Mouse (Mus musculus): ENCODE results near the gene Daglb. TPM values are rescaled to one million over a fixed set of nuclear protein-coding genes. Genes with fewer than 3 reads are reported as not detected.

Daglb gene
- polyA plus RNA-seq, 1 experiment from 2014 or later = 9.2 TPM

DNA sequence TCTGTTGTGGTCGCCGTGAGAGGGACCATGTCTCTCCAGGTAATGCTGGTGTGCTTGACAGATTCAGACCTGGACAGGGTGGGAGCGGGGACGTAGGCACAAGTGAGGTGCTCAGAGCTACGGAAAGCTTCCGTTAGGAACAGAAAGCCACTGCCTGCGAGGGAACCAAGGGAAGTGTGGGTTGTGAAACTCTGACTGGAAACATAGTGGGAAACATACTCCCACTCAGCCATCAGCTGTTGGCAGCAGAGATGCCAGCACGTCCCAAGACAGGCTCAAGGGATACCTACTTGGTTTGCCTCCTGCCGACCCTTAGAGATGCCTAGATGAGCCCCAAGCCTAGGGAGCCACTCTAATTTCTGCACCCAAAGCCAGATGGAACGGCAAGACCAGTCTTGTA, 22.8 kb downstream of the Daglb start:
- Histone ChIP-seq H3K36me3 (ENCODE audit: insufficient read depth) (peaks cover 30% of the 10 kb centered on the region; the same call in 1 of the 2 replicates), H3K4me2 (no peak overlapping the region)
- WGBS = 85% methylated on average over 10 of the region's 10 CpGs

DNA sequence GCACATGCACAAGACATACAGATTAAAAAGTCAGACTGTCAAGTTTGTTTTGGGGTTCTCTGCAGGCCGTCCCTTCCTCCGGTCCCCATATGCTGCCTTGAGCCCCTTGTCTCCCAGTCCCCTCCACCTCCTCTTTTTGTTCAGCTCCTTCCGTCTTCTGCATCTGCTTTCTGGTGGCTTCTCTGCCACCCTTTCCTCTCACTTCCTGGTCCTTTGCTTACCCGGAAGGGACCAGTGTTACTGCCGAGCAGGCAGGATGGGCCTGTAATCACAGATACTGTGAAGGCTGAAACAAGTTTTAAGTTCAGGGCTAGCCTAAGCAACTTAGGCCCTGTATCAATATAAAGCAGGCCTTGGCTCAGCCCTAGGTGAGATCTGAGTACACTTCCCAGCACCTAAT, 23.6 kb downstream of the Daglb start:
- Histone ChIP-seq H3K9me3 (ENCODE audit: low read depth, low read length) (no peaks in the 10 kb centered on the region), H3K4me1 (ENCODE audit: insufficient read depth) (no peaks in the 10 kb centered on the region), H3K27ac (ENCODE audit: low read depth) (no peak overlapping the region), H3K4me2 (no peak overlapping the region), H3K36me3 (ENCODE audit: insufficient read depth) (peaks cover 24% of the 10 kb centered on the region; the same call in 1 of the 2 replicates), H3K27me3 (ENCODE audit: insufficient read depth, low read length) (no peaks in the 10 kb centered on the region), H3K4me3 (ENCODE audit: low read depth, low read length) (no peak overlapping the region), H3K9ac (no peak overlapping the region)
- 89% methylated on average over 5 of the region's 5 CpGs for WGBS
- ATAC-seq (ENCODE audit: insufficient read depth) (no peak), DNase-seq (no peak)
- TF ChIP-seq CTCF (IDR thresholded peaks at IDR 0.05; ENCODE audit: low read depth) = no peak

More for the DNA sequence above, 22.8 kb downstream of the Daglb start:
- no peak for TF ChIP-seq CTCF (IDR thresholded peaks at IDR 0.05; ENCODE audit: low read depth)
- Histone ChIP-seq H3K9me3 (ENCODE audit: low read depth, low read length) (no peaks in the 10 kb centered on the region), H3K4me3 (ENCODE audit: low read depth, low read length) (no peak overlapping the region), H3K27ac (ENCODE audit: low read depth) (no peak overlapping the region), H3K4me1 (ENCODE audit: insufficient read depth) (no peaks in the 10 kb centered on the region), H3K9ac (no peak overlapping the region), H3K27me3 (ENCODE audit: insufficient read depth, low read length) (no peaks in the 10 kb centered on the region)
- ATAC-seq (ENCODE audit: insufficient read depth) (no peak), DNase-seq (no peak)

DNA sequence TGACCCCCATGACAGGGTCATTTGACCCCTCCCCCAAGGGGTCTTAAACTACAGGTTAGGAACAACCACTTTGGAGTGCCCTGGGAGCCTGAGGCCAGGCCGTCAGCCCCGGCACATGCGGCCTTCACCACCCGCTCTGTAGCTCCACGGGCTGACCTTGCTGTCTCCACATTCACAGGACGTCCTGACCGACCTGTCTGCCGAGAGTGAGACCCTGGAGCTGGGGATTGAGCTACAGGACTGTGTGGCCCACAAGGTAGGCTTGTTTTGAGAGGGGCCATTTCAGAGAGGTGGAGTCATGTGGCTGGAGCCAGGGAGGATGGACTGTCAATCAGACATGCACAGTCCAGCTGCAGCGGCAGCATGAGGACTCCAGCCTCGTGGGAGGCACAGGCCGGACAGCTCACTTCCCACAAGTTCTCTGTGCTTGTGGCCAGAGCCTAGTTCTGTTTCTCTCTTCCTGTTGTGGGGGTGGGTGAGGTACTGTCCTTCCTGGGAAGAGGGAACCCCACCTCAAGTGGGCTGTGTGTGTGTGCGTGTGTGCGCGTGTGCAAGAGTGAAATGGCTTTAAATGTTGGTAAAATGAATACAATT, 25.5 kb downstream of the Daglb start:
- Histone ChIP-seq H3K4me1 (ENCODE audit: insufficient read depth) (no peaks in the 10 kb centered on the region), H3K27ac (ENCODE audit: low read depth) (no peak overlapping the region), H3K36me3 (ENCODE audit: insufficient read depth) (peaks cover 18% of the 10 kb centered on the region; the same call in 1 of the 2 replicates), H3K27me3 (ENCODE audit: insufficient read depth, low read length) (no peaks in the 10 kb centered on the region), H3K9ac (no peak overlapping the region), H3K9me3 (ENCODE audit: low read depth, low read length) (no peaks in the 10 kb centered on the region), H3K4me3 (ENCODE audit: low read depth, low read length) (no peak overlapping the region), H3K4me2 (no peak overlapping the region)
- DNase-seq (no peak), ATAC-seq (ENCODE audit: insufficient read depth) (no peak)
- no peak for TF ChIP-seq CTCF (IDR thresholded peaks at IDR 0.05; ENCODE audit: low read depth)
- 79% methylated on average over 14 of the region's 14 CpGs for WGBS

DNA sequence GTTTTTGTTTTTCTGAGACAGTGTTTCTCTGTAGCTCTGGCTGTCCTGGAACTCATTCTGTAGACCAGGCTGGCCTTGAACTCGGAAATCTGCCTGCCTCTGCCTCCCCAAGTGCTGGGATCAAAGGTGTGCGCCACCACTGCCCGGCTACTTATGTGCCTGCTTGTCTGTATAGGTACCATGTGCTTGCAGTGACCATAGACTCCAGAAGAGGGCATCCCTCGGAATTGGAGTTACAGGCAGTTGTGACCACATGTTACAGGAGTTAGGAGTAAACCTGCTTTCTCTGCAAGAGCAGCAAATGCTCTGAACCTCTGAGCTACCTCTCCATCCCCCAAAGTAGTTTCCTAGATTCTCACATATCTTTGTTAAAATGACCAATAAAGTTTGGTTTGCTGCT, 27.4 kb downstream of the Daglb start:
- WGBS = 91% methylated on average over 4 of the region's 4 CpGs
- no peak for DNase-seq
- no peak for ATAC-seq (ENCODE audit: insufficient read depth)

DNA sequence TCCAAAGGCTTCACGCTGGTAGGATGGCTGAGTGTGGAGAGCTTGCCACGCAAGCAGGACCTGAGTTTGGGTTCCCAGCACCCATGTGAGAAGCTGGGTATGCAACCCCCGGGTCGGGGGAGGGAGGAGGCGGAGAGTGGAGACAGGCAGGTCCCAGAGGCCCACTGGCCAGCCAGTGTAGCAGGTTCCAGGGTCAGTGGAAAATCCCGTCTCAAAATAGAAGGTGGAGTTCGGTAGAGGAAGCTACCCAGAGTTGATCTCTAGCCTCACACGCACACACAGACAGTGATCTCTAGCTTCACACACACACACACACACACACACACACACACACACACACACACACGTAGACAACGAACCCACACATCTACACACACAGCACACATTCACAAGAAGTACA, 28.8 kb downstream of the Daglb start:
- Histone ChIP-seq H3K27me3 (ENCODE audit: insufficient read depth, low read length) (no peaks in the 10 kb centered on the region), H3K4me2 (no peak overlapping the region), H3K4me1 (ENCODE audit: insufficient read depth) (no peaks in the 10 kb centered on the region), H3K27ac (ENCODE audit: low read depth) (no peak overlapping the region), H3K9ac (no peak overlapping the region), H3K4me3 (ENCODE audit: low read depth, low read length) (no peak overlapping the region), H3K9me3 (ENCODE audit: low read depth, low read length) (no peaks in the 10 kb centered on the region), H3K36me3 (ENCODE audit: insufficient read depth) (peaks cover 8% of the 10 kb centered on the region; the same call in 1 of the 2 replicates)
- DNase-seq (no peak), ATAC-seq (ENCODE audit: insufficient read depth) (no peak)
- 86% methylated on average over 10 of the region's 10 CpGs for WGBS
- TF ChIP-seq CTCF (IDR thresholded peaks at IDR 0.05; ENCODE audit: low read depth) = no peak

More for the DNA sequence above, 27.4 kb downstream of the Daglb start:
- H3K9me3 ChIP-seq (ENCODE audit: low read depth, low read length) = no peaks in the 10 kb centered on the region
- no peak overlapping the region for H3K4me3 ChIP-seq (ENCODE audit: low read depth, low read length)
- TF ChIP-seq CTCF (IDR thresholded peaks at IDR 0.05; ENCODE audit: low read depth) = no peak
- peaks cover 16% of the 10 kb centered on the region; the same call in 1 of the 2 replicates for H3K36me3 ChIP-seq (ENCODE audit: insufficient read depth)
- H3K9ac ChIP-seq = no peak overlapping the region
- H3K4me2 ChIP-seq = no peak overlapping the region
- no peak overlapping the region for H3K27ac ChIP-seq (ENCODE audit: low read depth)
- H3K27me3 ChIP-seq (ENCODE audit: insufficient read depth, low read length) = no peaks in the 10 kb centered on the region
- H3K4me1 ChIP-seq (ENCODE audit: insufficient read depth) = no peaks in the 10 kb centered on the region

DNA sequence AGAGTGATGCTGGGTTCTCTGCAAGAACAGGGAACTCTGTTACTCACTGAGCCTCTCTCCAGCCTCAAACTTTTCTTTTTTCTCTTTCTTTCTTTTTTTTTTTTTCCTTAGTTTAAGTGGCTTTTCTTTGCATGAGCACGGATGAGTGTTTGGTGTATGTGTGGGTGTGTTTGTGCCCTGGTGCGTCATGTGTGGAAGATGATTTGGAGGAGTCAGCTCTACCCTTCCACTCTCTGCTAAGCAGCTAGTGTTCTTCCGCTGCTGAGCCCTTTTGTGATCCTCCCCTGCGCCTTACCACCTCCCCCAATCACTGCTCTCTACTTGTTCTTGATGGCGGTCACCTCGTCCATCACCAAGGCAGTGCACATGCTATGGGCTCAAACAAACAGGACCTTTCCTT, 31.3 kb downstream of the Daglb start:
- TF ChIP-seq CTCF (IDR thresholded peaks at IDR 0.05; ENCODE audit: low read depth) = no peak
- DNase-seq = no peak
- H3K27ac ChIP-seq (ENCODE audit: low read depth) = no peak overlapping the region
- no peaks in the 10 kb centered on the region for H3K4me1 ChIP-seq (ENCODE audit: insufficient read depth)
- H3K4me2 ChIP-seq = no peak overlapping the region
- no peak for ATAC-seq (ENCODE audit: insufficient read depth)
- H3K36me3 ChIP-seq (ENCODE audit: insufficient read depth) = peaks cover 5% of the 10 kb centered on the region; the same call in 1 of the 2 replicates
- H3K27me3 ChIP-seq (ENCODE audit: insufficient read depth, low read length) = no peaks in the 10 kb centered on the region
- no peaks in the 10 kb centered on the region for H3K9me3 ChIP-seq (ENCODE audit: low read depth, low read length)
- 82% methylated on average over 6 of the region's 6 CpGs for WGBS
- H3K9ac ChIP-seq = no peak overlapping the region
- no peak overlapping the region for H3K4me3 ChIP-seq (ENCODE audit: low read depth, low read length)

DNA sequence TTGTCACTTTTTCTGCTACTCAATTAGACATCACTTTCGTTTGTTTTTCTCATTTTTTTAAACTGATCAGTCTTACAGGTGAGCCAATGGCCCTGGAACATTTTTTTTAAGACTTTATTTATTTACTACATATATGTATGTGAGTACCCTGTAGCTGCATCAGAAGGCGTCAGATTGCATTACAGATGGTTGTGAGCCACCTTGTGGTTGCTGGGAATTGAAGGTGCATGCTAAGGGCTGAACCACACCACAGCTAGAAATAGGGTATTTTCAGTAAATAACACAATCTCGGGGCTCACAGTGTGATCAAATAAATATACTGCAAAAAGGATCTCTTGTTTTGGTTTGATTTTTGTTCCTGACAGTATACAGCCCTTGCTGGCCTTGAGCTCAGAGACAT, 33.1 kb downstream of the Daglb start:
- ATAC-seq (ENCODE audit: insufficient read depth) = no peak
- H3K9me3 ChIP-seq (ENCODE audit: low read depth, low read length) = no peaks in the 10 kb centered on the region
- H3K4me3 ChIP-seq (ENCODE audit: low read depth, low read length) = no peak overlapping the region
- no peaks in the 10 kb centered on the region for H3K4me1 ChIP-seq (ENCODE audit: insufficient read depth)
- no peak overlapping the region for H3K9ac ChIP-seq
- no peak overlapping the region for H3K4me2 ChIP-seq
- H3K27ac ChIP-seq (ENCODE audit: low read depth) = no peak overlapping the region
- H3K36me3 ChIP-seq (ENCODE audit: insufficient read depth) = peaks cover 17% of the 10 kb centered on the region; the same call in 1 of the 2 replicates
- WGBS = 62% methylated on average over 3 of the region's 3 CpGs
- no peaks in the 10 kb centered on the region for H3K27me3 ChIP-seq (ENCODE audit: insufficient read depth, low read length)
- 0 out of 2 replicates have a peak, but pooled peaks have one; percentile 22 for TF ChIP-seq CTCF (IDR thresholded peaks at IDR 0.05; ENCODE audit: low read depth)
- DNase-seq = no peak

Data from lung, embryonic 14.5 days (tissue).